Mouse (Mus musculus) brain, embryonic 14.5 days (tissue): ENCODE measurements around the gene Siva1.

Experiments used
- CTCF ChIP-seq: fragments of 200-500 bp; IDR thresholded peaks from 2 replicates; pipeline ENCODE4 v1.5.1; 2012; ENCODE audit warnings: inconsistent platforms, mild to moderate bottlenecking, moderate library complexity, borderline replicate concordance; ENCODE audit not compliant: insufficient read depth, insufficient read length; ENCODE audit errors: extremely low read depth
- POLR2A ChIP-seq: fragments of 200-500 bp; IDR thresholded peaks from 2 replicates; pipeline ENCODE4 v1.6.1; 2012; ENCODE audit warnings: mild to moderate bottlenecking, inconsistent platforms, borderline replicate concordance; ENCODE audit not compliant: poor library complexity, insufficient read depth, insufficient read length, severe bottlenecking; ENCODE audit errors: extremely low read depth

DNA sequence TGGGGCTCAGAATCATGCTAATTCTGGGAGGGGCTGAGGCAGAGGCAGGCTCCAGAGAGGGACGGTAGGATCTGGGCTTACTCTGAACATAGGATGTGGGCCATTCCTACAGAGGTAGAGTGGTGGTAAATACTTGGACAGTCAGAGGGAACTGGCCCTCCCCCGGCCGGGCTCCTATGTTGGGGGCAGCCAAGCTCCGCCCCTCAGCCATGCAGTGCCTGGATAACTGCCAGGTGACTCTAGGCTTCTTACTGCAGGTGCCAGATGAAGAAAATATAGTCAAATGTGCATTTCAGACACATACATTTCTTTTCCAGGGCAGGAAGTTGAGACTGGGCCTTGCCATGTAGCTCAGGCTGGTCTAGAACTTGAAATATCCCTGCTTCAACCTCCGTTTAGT is 32.6 kb downstream of the Siva1 start:
- TF ChIP-seq CTCF (no peak), POLR2A (no peak)
